In genomic region chr5:149815879-149816278, GRCm38 (mm10) we compare ENCODE assay signal across 8 mouse cellular contexts.
A peak's percentile ranks its signal among the peaks of the same experiment; 100 is the strongest.
DNase-seq lines count a peak whose midpoint lies in the region; ATAC-seq and TF ChIP-seq lines count a peak whose summit lies in the region.

No protein-coding gene starts in this region.

- H3K79me2 ChIP-seq in liver, adult 2 months (ENCODE audit: control insufficient read depth, insufficient read depth, low read length): no peaks in the 10 kb centered on the region

- peak; percentile 33; the same call in 1 of the 2 replicates for TF ChIP-seq CTCF in thymus, adult 2 months (IDR thresholded peaks at IDR 0.05; ENCODE audit: borderline replicate concordance, control insufficient read depth, extremely low read depth, insufficient read depth, low read length, poor library complexity)
- peak; percentile 79 for TF ChIP-seq CTCF in liver, adult 2 months (IDR thresholded peaks at IDR 0.05; ENCODE audit: low read depth, low read length)

- H3K4me3 ChIP-seq in thymus, adult 2 months (ENCODE audit: control insufficient read depth, insufficient read depth, low read length): no peak overlapping the region
- H3K4me3 ChIP-seq in hindbrain, embryonic 14.5 days (replicated peaks; ENCODE audit: low read length): no peak overlapping the region
- H3K4me3 ChIP-seq in liver, adult 2 months (ENCODE audit: insufficient read depth, low read depth, low read length): no peak overlapping the region

- H3K4me1 ChIP-seq in thymus, adult 2 months (replicated peaks; ENCODE audit: control insufficient read depth, insufficient read depth, low read length): no peaks in the 10 kb centered on the region
- H3K4me1 ChIP-seq in hindbrain, embryonic 14.5 days (replicated peaks; ENCODE audit: control insufficient read depth, insufficient read depth, low read length): no peaks in the 10 kb centered on the region; the same call in 1 of the 2 replicates
- no peaks in the 10 kb centered on the region for H3K4me1 ChIP-seq in liver, adult 2 months (ENCODE audit: control insufficient read depth, insufficient read depth, low read length)

- TF ChIP-seq POLR2A in thymus, adult 2 months (IDR thresholded peaks at IDR 0.05; ENCODE audit: control insufficient read depth, extremely low read depth, insufficient read depth, low read length, poor library complexity): no peak
- no peak for TF ChIP-seq POLR2A in liver, adult 2 months (IDR thresholded peaks at IDR 0.05; ENCODE audit: extremely low read depth, insufficient read depth, low read length)

- no peak overlapping the region for H3K9ac ChIP-seq in hindbrain, embryonic 14.5 days
- H3K9ac ChIP-seq in liver, adult 2 months (ENCODE audit: low read depth, low read length): no peak overlapping the region

- no peaks in the 10 kb centered on the region for H3K9me3 ChIP-seq in hindbrain, embryonic 14.5 days (ENCODE audit: control insufficient read depth, low read length)

- 39% methylated on average over 3 of the region's 3 CpGs for WGBS in thymus, adult 2 months
- WGBS in hindbrain, embryonic 14.5 days: 41% methylated on average over 3 of the region's 3 CpGs
- WGBS in liver, adult 2 months: 42% methylated on average over 3 of the region's 3 CpGs

- H3K27ac ChIP-seq in thymus, adult 2 months (ENCODE audit: control insufficient read depth, insufficient read depth, low read length): no peak overlapping the region
- H3K27ac ChIP-seq in hindbrain, embryonic 14.5 days: no peak overlapping the region
- H3K27ac ChIP-seq in liver, adult 2 months (replicated peaks; ENCODE audit: insufficient read depth, low read depth, low read length): no peak overlapping the region

- peak; percentile 3 for DNase-seq in cerebellum, adult 9-10 months
- no peak for DNase-seq in cerebellum, adult 11 months
- DNase-seq in thymus, adult 2 months: peak; percentile 51
- no peak for DNase-seq in thymus, adult 18-20 months
- peak; percentile 73 for DNase-seq in embryo, embryonic 11 days
- DNase-seq in hindbrain, embryonic 14.5 days (ENCODE audit: low spot score): peak; percentile 76
- no peak for DNase-seq in liver, adult 2 months (ENCODE audit: extremely low read depth, low read depth, low spot score)
- DNase-seq in right cerebral cortex, adult 2 months (ENCODE audit: low spot score in 2 of 2): peak; percentile 43 to 55

- no peaks in the 10 kb centered on the region for H3K36me3 ChIP-seq in thymus, adult 2 months (ENCODE audit: control insufficient read depth, insufficient read depth, low read length)
- no peaks in the 10 kb centered on the region for H3K36me3 ChIP-seq in hindbrain, embryonic 14.5 days (replicated peaks; ENCODE audit: control insufficient read depth, insufficient read depth)
- no peaks in the 10 kb centered on the region for H3K36me3 ChIP-seq in liver, adult 2 months (ENCODE audit: control insufficient read depth, insufficient read depth, low read length)

- no peaks in the 10 kb centered on the region for H3K27me3 ChIP-seq in thymus, adult 2 months (ENCODE audit: control insufficient read depth, insufficient read depth, low read length)
- H3K27me3 ChIP-seq in hindbrain, embryonic 14.5 days (ENCODE audit: control insufficient read depth, insufficient read depth, low read length): no peaks in the 10 kb centered on the region
- no peaks in the 10 kb centered on the region for H3K27me3 ChIP-seq in liver, adult 2 months (ENCODE audit: control insufficient read depth, insufficient read depth, low read length)

- ATAC-seq in hindbrain, embryonic 14.5 days (ENCODE audit: low FRiP score): no peak

- no peak overlapping the region for H3K4me2 ChIP-seq in hindbrain, embryonic 14.5 days (replicated peaks)

Comparison
In these comparisons a context has a peak if more than half of its experiments do, and no peak if none do; other contexts are left out.
1. DNase-seq: peak in cerebellum, adult 9-10 months (single experiment), thymus, adult 2 months (single experiment), embryo, embryonic 11 days (single experiment), hindbrain, embryonic 14.5 days (single experiment) and right cerebral cortex, adult 2 months (2 of 2); none in cerebellum, adult 11 months (single experiment), thymus, adult 18-20 months (0 of 2) and liver, adult 2 months (single experiment).